Mouse (Mus musculus) frontal cortex, adult (tissue): ENCODE data around the gene Akr1cl.
"Not testable (repeated sequence)": the region's sequence is repeated elsewhere in the genome, so short reads cannot be mapped to it uniquely, and the experiment has no call there.

Experiments
- ATAC-seq: cut with Nextera tagmentation; 2 replicates; pipeline ENCODE4 v1.9.2; 2017; ENCODE audit warnings: mild to moderate bottlenecking, moderate library complexity, mixed read lengths; ENCODE audit not compliant: low TSS enrichment

Gene Akr1cl

GRCm38 (mm10) chr1:65032641-65033040 is at the start of gene Akr1cl:
TSS of gene Akr1cl (minus strand) at chr1:65032759.
- no peak for ATAC-seq

GRCm38 (mm10) chr1:65082188-65082587 is 49.6 kb upstream of the Akr1cl start, which contains the start of gene Crygb:
TSS of gene Crygb (minus strand) at chr1:65082288.
- ATAC-seq: no peak

- ATAC-seq: peak; percentile 59
Observed at GRCm38 (mm10) chr1:65075607-65076006, 43.0 kb upstream of the Akr1cl start.

GRCm38 (mm10) chr1:65073589-65073988 is 41.0 kb upstream of the Akr1cl start, which contains the start of gene Crygc:
TSS of gene Crygc (minus strand) at chr1:65073689.
- ATAC-seq: no peak

- ATAC-seq: no peak
Observed at GRCm38 (mm10) chr1:65067842-65068241, 35.3 kb upstream of the Akr1cl start.

GRCm38 (mm10) chr1:65064201-65064600 is 31.6 kb upstream of the Akr1cl start:
- ATAC-seq: no peak

- ATAC-seq: no peak
Observed at GRCm38 (mm10) chr1:65063352-65063751, 30.8 kb upstream of the Akr1cl start, which contains the start of gene Crygd. TSS of gene Crygd (minus strand) at chr1:65063452.

GRCm38 (mm10) chr1:65052140-65052539 is 19.6 kb upstream of the Akr1cl start:
- no peak for ATAC-seq

- ATAC-seq: no peak
Observed at GRCm38 (mm10) chr1:65051696-65052095, 19.1 kb upstream of the Akr1cl start.

- ATAC-seq: not testable (repeated sequence)
Observed at GRCm38 (mm10) chr1:65050952-65051351, 18.4 kb upstream of the Akr1cl start, which contains the start of gene Cryge. TSS of gene Cryge (minus strand) at chr1:65051149.

- no peak for ATAC-seq
Observed at GRCm38 (mm10) chr1:65048781-65049180, 16.2 kb upstream of the Akr1cl start.

- peak; percentile 79 for ATAC-seq
Observed at GRCm38 (mm10) chr1:65046401-65047109, 14.0 kb upstream of the Akr1cl start.

- no peak for ATAC-seq
Observed at GRCm38 (mm10) chr1:65043433-65043832, 10.9 kb upstream of the Akr1cl start.

GRCm38 (mm10) chr1:65041837-65042236 is 9.3 kb upstream of the Akr1cl start:
- no peak for ATAC-seq

GRCm38 (mm10) chr1:65040806-65041205 is 8.2 kb upstream of the Akr1cl start:
- no peak for ATAC-seq

GRCm38 (mm10) chr1:65039679-65040078 is 7.1 kb upstream of the Akr1cl start:
- no peak for ATAC-seq

GRCm38 (mm10) chr1:65037542-65037941 is 5.0 kb upstream of the Akr1cl start:
- ATAC-seq: no peak

GRCm38 (mm10) chr1:65035513-65035912 is 3.0 kb upstream of the Akr1cl start:
- no peak for ATAC-seq

GRCm38 (mm10) chr1:65028206-65028605 is 4.4 kb downstream of the Akr1cl start:
- no peak for ATAC-seq

- ATAC-seq: no peak
Observed at GRCm38 (mm10) chr1:65012726-65013125, 19.8 kb downstream of the Akr1cl start.

- ATAC-seq: peak; percentile 93
Observed at GRCm38 (mm10) chr1:65010153-65010552, 22.4 kb downstream of the Akr1cl start.

- no peak for ATAC-seq
Observed at GRCm38 (mm10) chr1:65005575-65005974, 27.0 kb downstream of the Akr1cl start.

GRCm38 (mm10) chr1:65004526-65004925 is 28.0 kb downstream of the Akr1cl start:
- ATAC-seq: no peak

GRCm38 (mm10) chr1:64993206-64993605 is 39.4 kb downstream of the Akr1cl start:
- no peak for ATAC-seq
